Mouse (Mus musculus): ENCODE measurements at regions not wholly inside any gene's neighbourhood (a gene's known extent, or its start where the extent isn't known, plus 50 kb on each side); places are given as distances from the start of the nearest gene placed in this dataset.

DNA sequence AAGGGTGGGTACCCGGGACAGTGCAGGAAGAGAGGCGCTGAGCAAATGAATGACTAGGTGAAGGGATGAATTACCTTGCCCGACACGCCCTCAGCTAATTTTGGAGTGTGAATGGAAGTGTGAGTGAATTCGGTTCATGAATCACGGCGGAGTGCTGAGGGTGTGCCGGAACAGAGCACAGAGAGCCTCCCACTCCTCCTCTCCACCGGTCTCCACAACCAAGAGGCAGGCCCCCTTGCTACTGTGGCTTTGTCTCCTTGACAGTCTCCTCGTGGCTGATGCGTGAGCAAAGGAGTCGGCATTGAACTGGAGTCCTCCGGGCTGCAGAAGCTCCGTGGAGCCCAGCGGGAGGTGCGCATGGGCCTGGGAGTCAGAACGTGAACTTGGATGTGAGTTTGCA, 64.5 kb upstream of the Nectin1 start:
- TF ChIP-seq CTCF (conservative IDR thresholded peaks at IDR 0.05; ENCODE audit: insufficient read depth, insufficient read length, low read depth, low read length), result no peak
- TF ChIP-seq POLR2A (IDR thresholded peaks at IDR 0.05; ENCODE audit: low read depth, low read length), result no peak

Measured in kidney, adult 2 months (tissue).